In genomic region chr16:4667190-4667808, GRCm38 (mm10) we compare ENCODE assay signal across 8 mouse cellular contexts. TPM values are rescaled to one million over a fixed set of nuclear protein-coding genes. Genes with fewer than 3 reads are reported as not detected.
DNase-seq lines count a peak whose midpoint lies in the region; ATAC-seq and TF ChIP-seq lines count a peak whose summit lies in the region.

No protein-coding gene starts in this region.

- DNase-seq in T-cell, adult 2 months (ENCODE audit: low spot score) = peak; percentile 75
- DNase-seq in cerebellum, postnatal 25 days = peak; percentile 86 to 95
- DNase-seq in gastrocnemius, adult 18-20 months (ENCODE audit: low spot score) = peak; percentile 90
- DNase-seq in hindbrain, postnatal 0 days (ENCODE audit: low spot score) = peak; percentile 96
- peak; percentile 73 for DNase-seq in left cerebral cortex, adult 11 months (ENCODE audit: low spot score)
- peak; percentile 95 for DNase-seq in lung, postnatal 36 days
- DNase-seq in retina, postnatal 7 days (ENCODE audit: low read depth, low spot score) = peak; percentile 91
- peak; percentile 93 for DNase-seq in thymus, postnatal 4 days

- no peak overlapping the region for H3K4me2 ChIP-seq in hindbrain, postnatal 0 days (ENCODE audit: low read depth, low read length)

- TF ChIP-seq CTCF in hindbrain, postnatal 0 days (IDR thresholded peaks at IDR 0.05; ENCODE audit: low read depth) = peak; percentile 96

- no peaks in the 10 kb centered on the region for H3K9me3 ChIP-seq in hindbrain, postnatal 0 days (ENCODE audit: low read length)

- peaks cover 15% of the 10 kb centered on the region; the same call in 1 of the 2 replicates for H3K36me3 ChIP-seq in hindbrain, postnatal 0 days (ENCODE audit: insufficient read depth, low read length)

- peak; percentile 93 for ATAC-seq in hindbrain, postnatal 0 days

- no peak overlapping the region for H3K27ac ChIP-seq in hindbrain, postnatal 0 days

- no peak overlapping the region for H3K9ac ChIP-seq in hindbrain, postnatal 0 days (replicated peaks; ENCODE audit: low read length)

- H3K4me1 ChIP-seq in hindbrain, postnatal 0 days (ENCODE audit: insufficient read depth, low read length) = no peaks in the 10 kb centered on the region

- no peak overlapping the region for H3K4me3 ChIP-seq in hindbrain, postnatal 0 days (ENCODE audit: low read length)

- H3K27me3 ChIP-seq in hindbrain, postnatal 0 days (ENCODE audit: insufficient read depth, low read length) = no peaks in the 10 kb centered on the region

- WGBS in hindbrain, postnatal 0 days = 26% methylated on average over 3 of the region's 3 CpGs

RNA-seq across cellular contexts. Expression of gene Coro7, which starts 12.3 kb away (rescaled TPM):
- 10 to 100 TPM; 13.9 to 14.4 TPM for total RNA-seq in gastrocnemius, adult 18-20 months (2021)
- 41.4 and 43.3 TPM in 2 replicates for total RNA-seq in hindbrain, postnatal 0 days (2014; rRNA removed)
- 29.1 and 30.2 TPM in 2 replicates for polyA plus RNA-seq in hindbrain, postnatal 0 days (2015; fragmentation: Nextera tagmentation; extraction: Ambion mirVana)

RNA-seq across cellular contexts. Expression of gene Dnaja3, which starts 27.5 kb away (rescaled TPM):
- total RNA-seq in gastrocnemius, adult 18-20 months (2021) = 100 to 1,000 TPM in 1 of 2 experiments, 10 to 100 TPM in 1; 91.1 to 101 TPM
- 49.6 and 50.6 TPM in 2 replicates for total RNA-seq in hindbrain, postnatal 0 days (2014; rRNA removed)
- polyA plus RNA-seq in hindbrain, postnatal 0 days (2015; fragmentation: Nextera tagmentation; extraction: Ambion mirVana) = 52.9 and 54.3 TPM in 2 replicates

RNA-seq across cellular contexts. Expression of gene Vasn, which starts 27.6 kb away (rescaled TPM):
- 1 to 10 TPM; 4.1 to 5.0 TPM for total RNA-seq in gastrocnemius, adult 18-20 months (2021)
- 18.4 and 18.8 TPM in 2 replicates for total RNA-seq in hindbrain, postnatal 0 days (2014; rRNA removed)
- 6.1 and 7.3 TPM in 2 replicates for polyA plus RNA-seq in hindbrain, postnatal 0 days (2015; fragmentation: Nextera tagmentation; extraction: Ambion mirVana)

RNA-seq across cellular contexts. Expression of gene Pam16, which starts 42.5 kb away (rescaled TPM):
- 100 to 1,000 TPM; 108 to 113 TPM for total RNA-seq in gastrocnemius, adult 18-20 months (2021)
- total RNA-seq in hindbrain, postnatal 0 days (2014; rRNA removed) = 25.4 and 88.3 TPM in 2 replicates
- 135 and 140 TPM in 2 replicates for polyA plus RNA-seq in hindbrain, postnatal 0 days (2015; fragmentation: Nextera tagmentation; extraction: Ambion mirVana)

RNA-seq across cellular contexts. Expression of gene Nmral1, which starts 51.9 kb away (rescaled TPM):
- total RNA-seq in gastrocnemius, adult 18-20 months (2021) = 1 to 10 TPM; 2.5 to 2.9 TPM
- total RNA-seq in hindbrain, postnatal 0 days (2014; rRNA removed) = 30.7 and 31.8 TPM in 2 replicates
- polyA plus RNA-seq in hindbrain, postnatal 0 days (2015; fragmentation: Nextera tagmentation; extraction: Ambion mirVana) = 33.1 and 35.4 TPM in 2 replicates
